Mouse (Mus musculus) G1E (cell line): ENCODE data around the gene Gpr183.

ENCODE experiments used
- CTCF ChIP-seq: IDR thresholded peaks from 2 replicates; pipeline ENCODE4 v1.5.1; 2012; ENCODE audit warnings: low read depth, low read length, inconsistent platforms, mixed read lengths
- GATA2 ChIP-seq: IDR thresholded peaks from 2 replicates; pipeline ENCODE4 v1.6.1; 2012; ENCODE audit warnings: low read depth, low read length, inconsistent platforms, borderline replicate concordance

DNA sequence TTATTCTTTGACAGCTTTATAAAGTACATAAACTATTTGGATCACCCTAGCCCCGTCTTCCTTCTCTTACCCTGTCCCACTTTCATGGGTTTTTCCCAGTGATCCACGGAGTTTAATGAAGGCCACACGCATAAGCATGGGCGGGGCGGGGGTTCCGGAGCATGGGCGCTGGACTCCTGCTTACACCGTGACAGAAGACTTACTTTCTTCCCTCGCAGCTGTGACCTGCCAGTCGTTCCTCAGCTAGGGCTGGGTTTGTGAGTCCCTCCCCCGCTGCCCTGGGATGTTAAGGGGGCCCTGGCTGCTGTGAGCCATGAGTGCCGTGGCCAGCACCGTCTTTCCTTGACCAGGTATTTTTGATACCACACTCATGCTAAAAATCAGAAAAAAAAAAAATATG lies 47.8 kb upstream of the Gpr183 start:
- TF ChIP-seq CTCF (no peak), GATA2 (no peak)
